Mouse (Mus musculus): ENCODE measurements at regions not wholly inside any gene's neighbourhood (a gene's known extent, or its start where the extent isn't known, plus 50 kb on each side); places are given as distances from the start of the nearest gene placed in this dataset.

DNA sequence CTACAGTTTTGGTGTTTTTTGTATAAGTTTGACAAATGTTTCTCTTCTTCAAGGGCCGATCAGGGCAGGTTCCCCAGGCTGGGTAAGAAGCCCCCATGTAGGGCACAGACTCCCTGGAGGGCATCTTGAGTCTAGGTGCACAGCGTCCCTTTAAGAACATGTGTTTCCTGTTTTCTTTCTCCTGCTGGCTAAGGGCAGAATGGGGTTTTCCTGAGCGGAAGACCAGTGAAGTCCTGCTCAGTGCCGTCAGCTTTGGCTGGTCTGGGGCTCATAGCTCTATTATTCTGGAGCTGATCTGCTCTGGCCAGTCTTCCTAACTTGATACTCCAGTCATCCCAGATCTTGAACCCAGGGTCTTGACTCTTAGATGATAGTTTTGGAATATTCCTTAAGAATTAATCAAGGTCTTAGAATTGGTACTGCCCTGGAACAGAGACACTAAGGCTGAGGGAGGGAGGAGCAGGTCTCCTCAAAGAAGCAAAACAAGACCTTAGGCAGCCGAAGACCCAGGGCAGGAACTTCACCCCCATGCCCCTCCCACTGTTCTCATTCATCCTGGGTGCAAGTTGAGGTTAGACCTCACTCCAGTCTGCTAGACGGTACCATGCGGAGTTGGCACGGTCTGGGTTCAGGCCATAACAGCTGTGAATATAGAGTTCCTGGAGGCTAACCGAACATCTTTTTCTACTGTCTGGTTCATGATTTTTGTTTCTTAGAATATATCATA is 70.8 kb upstream of the Haao start:
- H3K36me3 ChIP-seq (ENCODE audit: control insufficient read depth, insufficient read depth), result no peaks in the 10 kb centered on the region
- H3ac ChIP-seq (ENCODE audit: control insufficient read depth, insufficient read length), result no peak overlapping the region
- no peak for TF ChIP-seq MAX (IDR thresholded peaks at IDR 0.05; ENCODE audit: low read depth)
- no peak for TF ChIP-seq TCF3 (IDR thresholded peaks at IDR 0.05; ENCODE audit: insufficient read length, low read depth)
- TF ChIP-seq CEBPB (IDR thresholded peaks at IDR 0.05; ENCODE audit: insufficient read depth, poor library complexity, severe bottlenecking), result no peak
- no peak for TF ChIP-seq POLR2AphosphoS2 (IDR thresholded peaks at IDR 0.05; ENCODE audit: insufficient read length, low read depth)
- no peak for TF ChIP-seq POLR2A (IDR thresholded peaks at IDR 0.05; ENCODE audit: insufficient read length, low read depth)
- no peak for TF ChIP-seq REST (IDR thresholded peaks at IDR 0.05; ENCODE audit: insufficient read depth, insufficient read length)
- no peak for TF ChIP-seq SRF (IDR thresholded peaks at IDR 0.05; ENCODE audit: control insufficient read depth, insufficient read length, low read depth)
- TF ChIP-seq MYOD1 (IDR thresholded peaks at IDR 0.05; ENCODE audit: control insufficient read depth in 1 of 3, insufficient read length in 2 of 3, low read depth in 2 of 3), result no peak
- no peak for TF ChIP-seq USF1 (IDR thresholded peaks at IDR 0.05; ENCODE audit: low read depth)
- no peak for TF ChIP-seq E2F4 (IDR thresholded peaks at IDR 0.05; ENCODE audit: insufficient read depth)
- TF ChIP-seq MYOG (IDR thresholded peaks at IDR 0.05; ENCODE audit: control insufficient read depth in 1 of 3, insufficient read depth in 1 of 3, insufficient read length in 2 of 3, low read depth in 2 of 3), result no peak
- TF ChIP-seq TCF12 (IDR thresholded peaks at IDR 0.05; ENCODE audit: insufficient read depth, poor library complexity, severe bottlenecking), result no peak
- no peak overlapping the region for H3K4me3 ChIP-seq
- H3K79me2 ChIP-seq (ENCODE audit: control insufficient read depth, insufficient read depth), result no peaks in the 10 kb centered on the region
- no peaks in the 10 kb centered on the region for H3K27me3 ChIP-seq (ENCODE audit: control insufficient read depth, insufficient read depth, insufficient read length)
- no peak overlapping the region for H3K4me2 ChIP-seq (ENCODE audit: low read depth)

DNA sequence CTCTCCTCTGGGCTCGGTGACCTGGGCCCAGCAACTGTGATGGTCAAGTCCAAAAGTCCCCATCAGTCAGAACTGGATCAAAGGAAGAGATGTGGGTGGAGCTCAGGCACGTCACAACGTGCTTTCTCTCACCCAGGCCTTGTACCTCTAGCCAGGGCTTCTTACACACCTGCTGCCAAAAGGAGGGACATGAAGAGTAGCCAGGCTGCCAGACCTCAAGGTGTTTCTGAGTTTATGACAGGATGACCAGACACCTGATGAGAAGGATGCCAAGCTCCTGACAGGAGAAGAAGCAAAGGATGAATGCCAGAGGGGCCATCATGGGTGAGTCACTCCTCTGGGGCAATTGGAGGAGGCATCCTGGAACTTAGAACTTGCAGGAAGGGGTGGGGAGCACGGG is 70.0 kb upstream of the Haao start:
- no peak for TF ChIP-seq TCF3 (IDR thresholded peaks at IDR 0.05; ENCODE audit: insufficient read length, low read depth)
- TF ChIP-seq E2F4 (IDR thresholded peaks at IDR 0.05; ENCODE audit: insufficient read depth), result no peak
- H3K27me3 ChIP-seq (ENCODE audit: control insufficient read depth, insufficient read depth, insufficient read length), result no peaks in the 10 kb centered on the region
- H3K4me3 ChIP-seq, result no peak overlapping the region
- H3ac ChIP-seq (ENCODE audit: control insufficient read depth, insufficient read length), result no peak overlapping the region
- H3K36me3 ChIP-seq (ENCODE audit: control insufficient read depth, insufficient read depth), result no peaks in the 10 kb centered on the region
- no peak overlapping the region for H3K4me2 ChIP-seq (ENCODE audit: low read depth)
- no peaks in the 10 kb centered on the region for H3K79me2 ChIP-seq (ENCODE audit: control insufficient read depth, insufficient read depth)

DNA sequence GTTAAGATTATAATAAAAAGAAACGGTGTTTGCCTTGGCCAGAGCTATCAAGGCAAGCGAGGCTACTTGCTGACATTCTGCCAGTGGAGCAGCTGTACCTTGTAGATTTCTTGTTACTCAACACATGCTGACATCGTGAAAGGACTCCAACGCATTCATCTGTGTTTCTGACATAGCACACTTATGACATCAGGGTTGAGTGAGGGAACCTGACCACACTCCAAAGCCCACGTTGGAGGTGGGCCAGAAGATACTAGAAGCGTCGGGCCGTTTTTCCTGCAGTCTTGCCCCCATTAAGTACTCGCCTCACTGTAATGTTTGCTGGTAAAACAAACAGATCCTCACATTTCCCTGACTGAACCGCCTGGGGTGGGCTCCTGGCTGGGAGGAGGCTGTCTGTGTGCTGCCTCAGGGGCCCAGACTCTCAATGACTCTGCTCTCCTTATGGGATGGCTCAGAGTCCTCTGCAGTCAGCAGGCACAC is 69.0 kb upstream of the Haao start:
- Histone ChIP-seq H3K79me2 (ENCODE audit: control insufficient read depth, insufficient read depth) (no peaks in the 10 kb centered on the region), H3K36me3 (ENCODE audit: control insufficient read depth, insufficient read depth) (no peaks in the 10 kb centered on the region), H3K4me3 (no peak overlapping the region), H3K4me2 (ENCODE audit: low read depth) (peak overlapping the region; percentile 64), H3K27me3 (ENCODE audit: control insufficient read depth, insufficient read depth, insufficient read length) (no peaks in the 10 kb centered on the region), H3ac (ENCODE audit: control insufficient read depth, insufficient read length) (no peak overlapping the region)
- TF ChIP-seq E2F4 (IDR thresholded peaks at IDR 0.05; ENCODE audit: insufficient read depth), result no peak
- peak in 2 of 3 experiments; percentile 80 to 89 for TF ChIP-seq MYOD1 (IDR thresholded peaks at IDR 0.05; ENCODE audit: control insufficient read depth in 1 of 3, insufficient read length in 2 of 3, low read depth in 2 of 3)
- TF ChIP-seq MYOG (IDR thresholded peaks at IDR 0.05; ENCODE audit: control insufficient read depth in 1 of 3, insufficient read depth in 1 of 3, insufficient read length in 2 of 3, low read depth in 2 of 3), result peak in 1 of 3 experiments; percentile 59
- TF ChIP-seq REST (IDR thresholded peaks at IDR 0.05; ENCODE audit: insufficient read depth, insufficient read length), result no peak
- TF ChIP-seq MAX (IDR thresholded peaks at IDR 0.05; ENCODE audit: low read depth), result no peak
- no peak for TF ChIP-seq USF1 (IDR thresholded peaks at IDR 0.05; ENCODE audit: low read depth)
- TF ChIP-seq CEBPB (IDR thresholded peaks at IDR 0.05; ENCODE audit: insufficient read depth, poor library complexity, severe bottlenecking), result 0 out of 2 replicates have a peak, but pooled peaks have one; percentile 49
- TF ChIP-seq TCF12 (IDR thresholded peaks at IDR 0.05; ENCODE audit: insufficient read depth, poor library complexity, severe bottlenecking), result peak; percentile 5
- TF ChIP-seq TCF3 (IDR thresholded peaks at IDR 0.05; ENCODE audit: insufficient read length, low read depth), result no peak
- TF ChIP-seq POLR2A (IDR thresholded peaks at IDR 0.05; ENCODE audit: insufficient read length, low read depth), result no peak
- no peak for TF ChIP-seq POLR2AphosphoS2 (IDR thresholded peaks at IDR 0.05; ENCODE audit: insufficient read length, low read depth)
- no peak for TF ChIP-seq SRF (IDR thresholded peaks at IDR 0.05; ENCODE audit: control insufficient read depth, insufficient read length, low read depth)

DNA sequence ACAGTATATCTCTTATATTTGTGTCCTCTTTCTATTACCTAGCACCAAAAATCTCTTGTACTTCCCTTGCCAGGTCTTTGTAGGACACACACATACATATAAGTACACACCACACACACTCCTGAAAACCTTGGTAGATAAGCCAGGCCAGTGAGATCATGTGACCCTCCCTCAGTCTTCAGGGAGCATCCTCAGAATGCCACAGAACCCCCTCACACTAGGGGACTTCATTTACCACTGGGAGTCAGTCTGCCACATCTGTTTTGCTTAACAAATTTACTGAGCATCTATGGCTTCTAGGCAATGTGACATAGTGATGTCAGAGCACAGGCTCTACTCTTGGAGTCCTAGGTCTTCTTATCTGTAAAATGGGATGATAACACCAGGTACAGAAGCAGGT is 67.3 kb upstream of the Haao start:
- Histone ChIP-seq H3K4me3 (no peak overlapping the region), H3ac (ENCODE audit: control insufficient read depth, insufficient read length) (no peak overlapping the region), H3K36me3 (ENCODE audit: control insufficient read depth, insufficient read depth) (no peaks in the 10 kb centered on the region), H3K79me2 (ENCODE audit: control insufficient read depth, insufficient read depth) (no peaks in the 10 kb centered on the region), H3K4me2 (ENCODE audit: low read depth) (no peak overlapping the region), H3K27me3 (ENCODE audit: control insufficient read depth, insufficient read depth, insufficient read length) (no peaks in the 10 kb centered on the region)
- TF ChIP-seq MAX (IDR thresholded peaks at IDR 0.05; ENCODE audit: low read depth), result no peak
- no peak for TF ChIP-seq REST (IDR thresholded peaks at IDR 0.05; ENCODE audit: insufficient read depth, insufficient read length)
- no peak for TF ChIP-seq USF1 (IDR thresholded peaks at IDR 0.05; ENCODE audit: low read depth)
- no peak for TF ChIP-seq E2F4 (IDR thresholded peaks at IDR 0.05; ENCODE audit: insufficient read depth)
- TF ChIP-seq POLR2AphosphoS2 (IDR thresholded peaks at IDR 0.05; ENCODE audit: insufficient read length, low read depth), result no peak
- TF ChIP-seq MYOD1 (IDR thresholded peaks at IDR 0.05; ENCODE audit: control insufficient read depth in 1 of 3, insufficient read length in 2 of 3, low read depth in 2 of 3), result no peak
- no peak for TF ChIP-seq CEBPB (IDR thresholded peaks at IDR 0.05; ENCODE audit: insufficient read depth, poor library complexity, severe bottlenecking)
- TF ChIP-seq TCF12 (IDR thresholded peaks at IDR 0.05; ENCODE audit: insufficient read depth, poor library complexity, severe bottlenecking), result no peak
- TF ChIP-seq SRF (IDR thresholded peaks at IDR 0.05; ENCODE audit: control insufficient read depth, insufficient read length, low read depth), result no peak
- no peak for TF ChIP-seq TCF3 (IDR thresholded peaks at IDR 0.05; ENCODE audit: insufficient read length, low read depth)
- no peak for TF ChIP-seq POLR2A (IDR thresholded peaks at IDR 0.05; ENCODE audit: insufficient read length, low read depth)
